Mouse (Mus musculus) thymus, adult 2 months (tissue): Measurements from ENCODE around the gene Magix.

ENCODE experiments used
- CTCF ChIP-seq: fragments of 200-500 bp; IDR thresholded peaks from 2 replicates; pipeline ENCODE4 v1.5.1; 2012; ENCODE audit warnings: mild to moderate bottlenecking, control low read depth, low read length, moderate library complexity, borderline replicate concordance; ENCODE audit not compliant: control insufficient read depth, poor library complexity, insufficient read depth; ENCODE audit errors: extremely low read depth
- POLR2A ChIP-seq: fragments of 200-500 bp; IDR thresholded peaks from 2 replicates; pipeline ENCODE4 v1.6.1; 2012; ENCODE audit warnings: mild to moderate bottlenecking, low read length, control low read depth, moderate library complexity; ENCODE audit not compliant: control insufficient read depth, poor library complexity, insufficient read depth; ENCODE audit errors: extremely low read depth

- no peak for TF ChIP-seq POLR2A
- TF ChIP-seq CTCF = no peak
These were observed 7.3 kb downstream of the Magix start for GRCm38 (mm10) chrX:7673578-7674281.
